Mouse (Mus musculus): Measurements from ENCODE around the gene Ttc34.

Gene Ttc34

DNA sequence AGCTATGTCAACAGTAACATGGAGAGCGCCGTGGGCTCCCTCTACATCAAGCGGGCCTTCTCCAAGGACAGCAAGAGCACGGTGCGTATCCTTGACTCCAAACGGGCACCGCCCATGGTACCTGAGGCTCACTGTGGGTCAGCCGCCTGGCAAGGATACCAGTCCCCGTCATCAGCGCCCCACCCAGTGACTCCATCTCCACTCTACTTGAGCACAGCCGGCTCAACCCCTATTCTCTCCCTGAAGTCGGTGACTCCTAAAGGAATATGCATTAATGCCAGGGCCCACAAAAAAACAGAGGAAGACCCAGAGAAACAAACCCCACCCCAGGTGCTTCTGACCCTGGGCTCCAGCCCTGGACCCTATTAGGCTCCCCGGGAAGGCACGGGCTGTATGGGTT is 53.6 kb downstream of the Ttc34 start:
- no peak for DNase-seq (ENCODE audit: extremely low spot score, low read depth, low spot score)

DNA sequence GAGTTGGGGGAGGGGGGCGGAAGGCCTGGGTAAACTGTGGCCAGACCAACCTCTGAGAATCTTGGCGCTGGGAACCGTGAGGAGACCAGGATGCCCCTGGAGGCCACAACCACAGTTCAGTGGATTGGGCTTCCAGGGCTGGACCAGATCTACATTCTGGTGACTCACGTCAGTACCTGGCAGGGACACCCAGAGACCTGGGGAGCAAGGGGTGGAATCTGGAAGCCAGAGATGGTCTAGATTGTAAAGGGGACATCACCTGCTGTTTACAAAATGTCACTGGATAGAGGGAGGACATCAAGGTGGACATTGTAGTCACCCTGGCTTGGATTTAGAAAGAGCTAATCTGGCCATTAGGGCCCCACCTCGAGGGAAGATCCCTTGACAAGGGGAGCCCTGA is 58.3 kb downstream of the Ttc34 start:
- no peak for DNase-seq (ENCODE audit: extremely low spot score, low read depth, low spot score)

DNA sequence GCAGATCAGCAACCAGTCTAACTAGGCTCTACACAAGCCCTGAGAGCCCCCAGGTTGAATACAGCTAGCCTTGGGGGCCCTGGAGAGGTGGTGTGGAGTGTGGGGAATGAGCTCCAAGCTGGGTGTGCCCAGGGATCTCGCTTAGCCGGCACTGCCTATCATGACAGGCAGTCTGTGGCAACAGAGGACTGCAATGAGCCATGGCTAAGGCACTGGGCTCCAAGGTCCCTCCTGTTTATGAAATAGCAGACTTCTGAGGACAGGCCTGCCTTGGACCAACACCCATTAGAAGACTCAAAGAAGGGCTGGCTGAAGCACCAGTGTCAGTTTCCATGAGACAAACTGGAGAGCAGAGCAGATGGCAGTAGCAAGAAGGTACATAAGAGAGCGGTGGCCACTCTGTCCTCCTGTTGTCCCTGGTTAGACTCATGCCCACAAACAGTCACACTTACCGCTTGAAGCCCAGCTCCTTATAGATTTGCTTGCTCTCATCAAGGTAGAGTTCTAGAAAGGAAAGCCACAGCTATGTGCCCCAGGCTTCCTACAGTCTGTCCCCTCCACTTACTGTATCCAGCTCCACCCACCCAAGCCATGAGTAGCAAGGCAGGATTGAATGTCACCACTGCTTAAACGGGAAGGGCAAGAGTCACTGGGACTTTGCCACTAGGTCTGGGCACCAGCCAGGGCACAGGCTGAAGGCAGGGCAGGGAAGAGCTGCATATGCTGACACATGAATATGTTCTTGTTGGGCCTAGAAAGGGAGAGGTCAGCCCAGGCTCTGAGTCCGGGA is 60.6 kb downstream of the Ttc34 start:
- no peak for DNase-seq (ENCODE audit: extremely low spot score, low read depth, low spot score)

DNA sequence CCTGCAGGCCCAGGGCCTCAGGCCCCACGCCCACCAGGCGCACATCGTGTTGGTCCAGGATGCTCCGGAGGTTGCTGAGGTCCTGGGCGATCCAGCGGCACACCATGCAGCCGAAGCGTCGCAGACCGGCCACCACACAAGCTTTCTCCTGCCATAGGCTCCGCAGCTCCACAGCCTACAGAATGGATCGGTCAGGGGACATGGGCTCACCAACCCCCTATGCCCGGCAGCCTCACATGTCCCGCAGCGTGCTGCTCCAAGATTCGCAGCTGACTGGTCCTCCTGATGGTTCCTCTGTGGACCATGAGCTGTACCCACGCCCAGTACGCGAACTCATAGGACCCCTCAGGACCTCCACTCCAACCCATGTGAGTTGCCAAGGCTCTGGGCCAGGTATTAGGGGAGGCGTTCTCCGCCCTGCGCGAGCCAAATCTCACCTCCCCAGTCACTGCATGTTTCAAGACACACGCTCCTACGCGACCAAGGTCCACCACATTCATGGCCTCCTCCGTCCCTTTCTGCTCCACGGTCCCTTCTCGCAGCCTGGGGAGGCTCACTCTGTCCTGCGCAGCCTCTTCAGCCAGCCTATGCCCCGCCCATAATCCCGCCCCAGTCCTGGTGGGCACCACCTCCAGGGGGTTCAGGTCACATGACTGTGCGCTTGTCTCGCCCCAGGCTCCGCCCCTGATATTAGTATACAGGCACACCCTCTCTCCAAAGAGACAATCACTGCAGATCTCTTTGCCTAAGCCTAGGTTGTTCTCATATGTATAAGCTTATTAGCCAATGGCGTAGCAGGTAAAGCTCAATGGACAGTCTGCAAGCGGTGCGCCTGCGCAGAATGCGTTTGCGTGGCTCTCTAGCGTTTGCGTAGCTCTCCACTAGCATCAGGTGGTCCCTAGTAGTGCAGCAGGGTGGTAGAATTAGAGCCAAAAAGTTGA is 61.5 kb downstream of the Ttc34 start, which contains the start of gene Fam213b:
TSS of gene Fam213b (minus strand) at position 630 of the 941 bp plus-strand sequence.
- DNase-seq (ENCODE audit: extremely low spot score, low read depth, low spot score) = peak; percentile 84

DNA sequence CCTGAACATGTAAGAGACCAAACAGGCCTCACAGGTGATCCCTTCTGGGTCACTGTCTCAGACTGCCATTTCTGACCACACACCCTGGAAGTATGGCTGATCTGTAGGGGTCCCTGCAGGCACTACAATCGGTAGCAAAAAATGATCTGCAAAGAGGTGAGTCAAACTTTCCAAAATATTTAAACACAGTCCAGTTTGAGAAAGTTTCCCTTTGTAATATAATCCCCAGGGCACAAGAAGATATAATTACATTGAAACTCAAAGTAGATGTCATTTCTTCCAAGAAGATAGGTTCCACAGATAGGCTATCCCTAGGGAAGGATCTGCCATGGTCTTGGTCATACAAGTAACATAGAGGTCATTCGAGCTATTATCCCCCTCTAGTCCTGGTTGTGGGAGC is 65.1 kb downstream of the Ttc34 start:
- DNase-seq (ENCODE audit: extremely low spot score, low read depth, low spot score) = no peak

DNA sequence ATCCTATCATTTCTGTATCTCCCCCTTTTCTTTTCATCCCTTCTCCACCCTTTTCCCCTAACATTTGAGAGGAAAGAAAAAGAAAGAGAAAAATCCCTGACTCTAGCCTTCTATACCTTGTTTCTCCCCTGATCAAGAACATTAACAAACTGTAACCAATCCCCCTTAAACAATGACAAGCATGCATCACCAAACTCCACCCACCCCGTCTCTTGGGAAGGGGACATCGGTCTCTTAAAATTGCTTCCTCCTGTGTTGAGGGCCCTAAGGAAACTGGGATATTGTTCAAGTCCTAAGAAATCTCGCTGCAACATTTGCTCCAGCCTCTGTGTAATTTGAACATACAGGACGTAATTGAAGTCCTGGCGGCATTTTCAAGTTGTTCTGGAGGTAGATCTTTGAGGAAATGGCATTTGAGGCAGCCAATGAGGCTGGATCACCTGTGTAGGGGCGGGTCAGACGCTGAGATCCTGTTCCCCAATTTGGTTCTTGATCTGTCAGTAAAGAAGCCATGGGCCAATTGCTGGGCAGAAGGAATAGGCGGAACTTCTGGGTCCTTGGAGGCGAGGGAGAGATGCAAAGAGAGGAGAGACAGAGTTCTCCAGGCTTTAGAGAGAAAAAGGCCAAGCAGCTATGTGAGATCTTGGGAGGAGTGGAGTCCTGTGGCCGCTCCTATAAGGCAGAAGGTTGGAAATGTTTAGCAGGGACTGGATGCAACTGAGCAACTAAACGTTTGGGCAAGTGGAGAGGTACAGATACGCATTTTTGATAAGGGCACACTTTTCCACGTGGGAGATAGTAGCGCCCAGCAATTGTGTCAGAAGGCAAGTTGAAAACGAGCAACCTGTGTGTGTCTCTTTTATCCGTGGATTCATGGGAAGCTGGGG is 67.2 kb downstream of the Ttc34 start:
- peak; percentile 76 for DNase-seq (ENCODE audit: extremely low spot score, low read depth, low spot score)

DNA sequence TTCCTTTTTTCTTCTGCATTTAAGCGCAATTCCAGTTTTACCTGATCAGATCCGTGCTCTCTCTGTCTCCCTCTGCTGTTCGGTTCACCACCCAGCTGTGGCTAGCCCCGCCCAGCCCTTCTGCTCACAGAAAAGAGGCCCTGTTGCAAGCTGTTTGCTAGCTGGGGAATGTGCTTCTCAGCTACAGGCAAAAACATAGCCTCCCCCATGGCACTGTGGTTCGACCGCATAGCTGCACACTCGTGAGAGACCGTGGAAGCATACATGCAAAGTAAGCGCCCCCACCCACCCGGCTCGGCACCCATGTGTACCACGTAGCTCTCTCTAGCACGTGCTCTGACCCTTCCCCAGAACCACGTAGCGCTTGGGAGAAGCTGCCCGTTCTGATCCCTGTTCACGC is 70.6 kb downstream of the Ttc34 start:
- DNase-seq (ENCODE audit: extremely low spot score, low read depth, low spot score) = no peak

DNA sequence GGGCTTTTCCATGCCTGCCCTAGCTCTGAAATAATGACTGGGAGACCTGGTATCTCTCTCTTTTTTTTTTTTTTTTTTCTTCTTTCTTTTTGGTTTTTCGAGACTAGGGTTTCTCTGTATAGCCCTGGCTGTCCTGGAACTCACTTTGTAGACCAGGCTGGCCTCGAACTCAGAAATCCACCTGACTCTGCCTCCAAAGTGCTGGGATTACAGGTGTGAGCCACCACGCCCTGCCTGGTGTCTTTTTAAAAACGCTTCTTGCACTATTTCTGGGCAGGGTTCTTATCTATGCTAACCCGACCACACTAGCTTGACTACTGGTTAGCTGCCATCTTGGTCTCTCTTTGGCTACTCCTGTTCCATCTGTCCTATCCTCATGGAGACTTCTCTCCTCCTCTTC is 71.2 kb downstream of the Ttc34 start:
- DNase-seq (ENCODE audit: extremely low spot score, low read depth, low spot score) = no peak

DNA sequence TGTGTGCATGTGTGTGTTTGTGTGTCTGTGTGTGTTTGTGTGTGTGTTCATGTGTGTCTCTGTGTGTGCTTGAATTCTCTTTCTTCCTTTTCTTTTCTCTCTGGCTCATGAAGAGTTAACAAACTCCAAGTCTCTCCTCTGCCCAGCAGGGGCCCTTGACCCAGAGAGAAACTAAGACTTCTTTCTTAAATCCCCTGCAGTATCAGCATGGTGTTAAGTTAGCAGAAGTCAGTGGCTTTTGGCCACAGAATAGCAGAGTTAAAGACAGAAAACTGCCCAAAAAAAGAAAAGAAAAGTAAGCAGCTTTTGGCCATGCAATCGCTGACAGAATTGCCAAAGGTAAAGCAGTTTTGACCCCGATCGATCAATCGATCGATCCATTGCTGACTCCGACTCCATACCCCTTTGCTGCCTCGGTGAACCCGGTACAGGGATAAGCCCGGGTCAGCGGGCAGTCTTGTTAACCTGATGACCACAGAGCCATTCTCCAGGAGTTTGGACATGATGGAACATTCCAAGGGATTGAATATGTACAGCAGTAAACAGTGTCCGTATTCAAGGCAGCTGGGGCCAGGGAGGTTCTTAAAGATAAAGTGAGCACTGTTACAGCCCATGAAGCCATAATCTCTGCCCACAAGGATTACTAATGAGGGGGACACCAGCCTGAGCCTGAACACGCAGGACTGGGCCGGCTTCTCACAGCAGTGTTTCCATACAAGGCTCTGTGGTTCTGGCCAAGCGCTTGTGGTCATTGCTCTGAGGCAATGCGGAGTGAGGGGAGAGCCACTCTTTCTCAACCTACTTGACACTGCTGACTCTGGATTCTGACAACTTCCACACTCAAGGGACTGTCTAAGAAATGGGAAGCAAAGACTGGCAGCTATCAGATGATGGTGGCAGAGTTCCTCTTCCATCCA is 73.6 kb downstream of the Ttc34 start:
- DNase-seq (ENCODE audit: extremely low spot score, low read depth, low spot score) = no peak

DNA sequence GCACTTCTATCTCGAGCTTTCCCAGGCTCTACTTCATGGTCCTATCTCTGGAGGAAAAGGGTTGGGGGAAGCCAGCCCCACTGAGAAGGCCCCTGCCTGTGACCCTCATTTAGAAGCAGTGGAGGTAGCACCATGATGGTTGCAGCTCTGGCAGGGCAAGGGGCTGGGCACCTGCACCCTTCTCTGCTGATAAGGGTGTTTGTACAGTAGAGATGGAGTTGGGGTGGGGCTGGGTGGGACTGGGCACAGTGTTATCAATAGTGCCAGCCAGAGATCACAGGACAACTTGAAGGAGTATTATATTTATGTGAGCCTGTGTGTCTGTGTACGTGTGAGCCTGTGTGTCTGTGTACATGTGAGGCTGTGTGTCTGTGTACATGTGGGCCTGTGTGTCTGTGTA is 74.4 kb downstream of the Ttc34 start:
- DNase-seq (ENCODE audit: extremely low spot score, low read depth, low spot score) = no peak

DNA sequence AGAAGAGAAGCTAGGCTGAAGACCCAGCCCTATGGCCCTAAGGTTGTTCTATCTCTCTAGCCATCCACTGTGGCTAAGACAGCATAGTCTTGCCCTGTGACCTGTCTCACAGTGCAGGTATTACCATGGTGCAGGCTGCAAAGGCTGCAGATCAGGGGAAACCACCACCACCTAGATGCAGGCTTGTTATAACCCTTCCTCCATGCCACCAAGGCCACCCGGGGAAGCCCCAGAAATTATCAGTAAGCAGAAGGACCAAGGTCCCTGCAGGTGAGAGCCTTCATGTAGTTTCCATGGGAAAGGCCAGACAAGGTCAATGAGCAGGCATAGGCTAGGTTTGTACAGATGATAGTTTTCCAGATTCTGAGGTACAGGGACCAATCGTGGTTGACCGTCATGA is 76.6 kb downstream of the Ttc34 start:
- no peak for DNase-seq (ENCODE audit: extremely low spot score, low read depth, low spot score)

DNA sequence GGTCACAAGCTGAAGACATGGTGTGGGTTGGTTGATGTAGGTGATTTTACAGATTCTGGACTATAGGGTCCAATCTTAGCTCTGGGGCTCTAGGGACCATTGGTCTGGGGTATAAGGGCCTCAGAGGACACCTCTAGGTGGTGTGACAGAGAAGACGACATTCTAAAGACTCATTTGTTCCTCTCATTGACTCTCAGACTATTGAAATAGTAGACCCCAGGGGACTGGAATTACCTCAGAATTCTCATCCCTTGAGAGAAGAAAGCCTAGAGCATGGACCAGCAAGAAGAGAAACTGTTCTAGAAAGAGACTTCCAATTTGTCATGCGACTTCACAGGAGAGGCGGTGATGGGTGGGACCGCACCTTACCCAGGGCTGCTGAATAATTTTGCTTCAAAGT is 77.0 kb downstream of the Ttc34 start:
- DNase-seq (ENCODE audit: extremely low spot score, low read depth, low spot score) = no peak

DNA sequence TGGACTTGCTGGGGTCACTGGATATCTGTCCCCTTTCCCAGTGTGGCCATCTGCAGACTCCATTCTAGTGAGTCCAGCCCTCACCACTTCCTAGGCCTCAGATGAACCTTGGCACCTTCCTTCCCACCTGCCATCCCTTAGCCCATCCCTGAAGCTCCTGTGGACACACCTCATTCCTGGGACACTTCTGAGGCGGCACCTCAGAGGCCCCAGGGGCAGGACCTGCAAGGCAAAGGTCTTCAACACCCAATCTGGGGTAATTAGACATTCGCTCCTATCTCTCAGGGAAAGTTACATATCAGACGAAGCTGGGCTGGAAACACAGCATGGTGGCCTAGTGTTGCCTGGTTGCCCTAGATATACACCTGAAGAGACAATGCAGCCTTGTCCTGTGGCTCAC is 77.4 kb downstream of the Ttc34 start:
- no peak for DNase-seq (ENCODE audit: extremely low spot score, low read depth, low spot score)

DNA sequence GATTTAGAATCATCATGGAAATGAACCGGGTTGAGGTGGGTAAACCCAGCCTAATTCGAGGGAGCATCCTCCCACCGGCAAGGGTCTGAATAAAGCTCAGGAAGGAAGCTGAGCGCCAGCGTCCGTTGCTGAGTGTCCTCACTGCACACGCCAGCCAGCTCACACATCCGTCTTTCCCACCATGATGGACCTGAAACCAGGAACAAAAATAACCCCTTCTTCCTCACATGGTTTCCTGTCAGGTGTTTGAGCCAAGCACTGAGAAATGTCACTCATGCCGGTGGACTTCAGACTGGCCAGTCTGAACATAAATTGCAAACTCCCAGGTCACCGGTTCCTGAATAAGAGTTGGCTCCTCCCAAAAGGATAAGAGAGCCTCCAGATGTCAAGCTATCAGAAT is 78.0 kb downstream of the Ttc34 start:
- DNase-seq (ENCODE audit: extremely low spot score, low read depth, low spot score) = no peak

DNA sequence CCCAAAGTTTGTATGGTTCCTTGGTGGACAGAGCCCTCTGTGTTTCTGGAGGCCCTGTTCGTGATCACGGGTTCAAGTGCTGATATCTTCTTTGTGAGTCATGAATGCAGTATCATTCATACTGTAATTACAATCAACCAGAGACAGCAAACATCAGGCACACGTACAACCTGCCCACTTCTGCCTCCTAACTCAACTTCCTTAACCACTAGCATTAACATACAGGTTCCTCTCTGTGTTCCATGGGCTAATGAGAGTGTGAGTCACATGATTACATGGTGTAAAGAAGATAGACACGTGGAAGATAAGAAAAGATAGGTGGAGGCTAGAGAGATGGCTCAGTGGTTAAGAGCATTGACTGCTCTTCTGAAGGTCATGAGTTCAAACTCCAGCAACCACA is 79.4 kb downstream of the Ttc34 start:
- DNase-seq (ENCODE audit: extremely low spot score, low read depth, low spot score) = no peak
